Mouse (Mus musculus) liver, embryonic 14.5 days (tissue): Measurements from ENCODE around the gene Zfp719.

ENCODE experiments used
- CTCF ChIP-seq: IDR thresholded peaks from 2 replicates; pipeline ENCODE4 v1.5.1; 2016; ENCODE audit warnings: antibody characterized with exemption, low read depth, control low read depth
- EP300 ChIP-seq: IDR thresholded peaks from 2 replicates; pipeline ENCODE4 v1.6.1; 2016; ENCODE audit warnings: antibody characterized with exemption, low read depth

DNA sequence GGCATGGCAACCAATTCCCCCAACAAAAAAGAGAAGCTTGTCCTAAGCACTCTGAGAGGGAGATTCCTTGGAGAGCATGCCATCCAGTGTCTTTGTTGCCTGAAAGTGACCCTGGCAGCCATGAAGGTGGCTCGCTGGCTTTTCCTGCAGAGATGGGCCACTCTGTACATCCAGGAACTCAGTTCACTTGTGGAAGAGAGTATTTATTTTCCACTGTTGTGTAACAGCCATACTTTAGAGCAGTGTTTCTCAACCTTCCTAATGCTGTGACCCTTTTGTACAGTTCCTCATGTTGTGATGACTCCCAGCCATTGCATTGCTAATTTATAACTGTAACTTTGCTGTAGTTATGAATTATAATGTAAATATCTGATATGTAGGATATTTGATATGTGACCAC, 57.7 kb downstream of the Zfp719 start:
- TF ChIP-seq CTCF (no peak), EP300 (no peak)
